Mouse (Mus musculus): ENCODE results near the gene Habp4. TPM values are rescaled to one million over a fixed set of nuclear protein-coding genes. Genes with fewer than 3 reads are reported as not detected.

Habp4 gene
- total and polyA plus RNA-seq, 2 experiments from 2014 or later = 37.7 to 41.1 TPM

DNA sequence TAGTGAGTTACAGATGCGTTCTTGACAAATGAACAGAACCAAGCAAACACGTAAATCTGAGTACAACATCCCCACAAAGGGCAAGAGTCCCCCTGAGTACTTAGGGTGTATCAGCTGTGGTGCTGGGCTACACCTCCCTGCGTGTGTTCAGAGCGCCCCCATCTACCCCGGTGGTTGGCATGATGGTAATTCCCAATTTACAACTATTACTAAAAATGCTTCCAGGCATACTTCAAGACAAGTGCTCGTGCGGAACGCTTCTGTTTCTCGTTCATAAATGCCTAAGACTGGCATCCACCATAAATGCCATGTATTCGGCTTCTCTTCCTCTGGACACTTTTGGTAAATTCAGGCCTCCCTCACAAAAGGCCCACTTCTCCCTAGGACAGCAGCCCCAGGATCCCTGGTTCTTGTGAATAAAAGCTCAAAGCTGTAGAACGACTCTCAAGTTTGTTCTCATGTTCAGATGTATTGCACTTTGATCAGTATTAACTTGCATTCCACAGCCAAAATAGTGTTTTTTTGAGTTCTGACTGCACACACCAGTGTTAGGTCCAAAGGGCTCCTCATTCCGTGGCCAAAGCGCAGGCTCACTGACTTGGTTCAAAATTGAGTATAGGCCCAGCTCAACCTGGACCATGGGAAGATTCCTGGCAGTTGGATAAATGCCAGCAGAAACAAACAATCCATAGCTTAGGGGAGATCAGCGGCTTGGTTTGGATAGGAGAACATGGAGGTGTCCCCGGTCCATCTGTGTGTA is 31.8 kb upstream of the Habp4 start:
- Histone ChIP-seq H3K9ac (peak overlapping the region; percentile 50), H3K27me3 (ENCODE audit: insufficient read depth, low read length) (no peaks in the 10 kb centered on the region), H3K4me3 (ENCODE audit: low read depth, low read length) (peak overlapping the region; percentile 46), H3K36me3 (ENCODE audit: insufficient read depth) (no peaks in the 10 kb centered on the region), H3K9me3 (ENCODE audit: low read length) (no peaks in the 10 kb centered on the region), H3K4me2 (ENCODE audit: low read depth) (peak overlapping the region; percentile 84), H3K4me1 (ENCODE audit: insufficient read depth) (no peaks in the 10 kb centered on the region), H3K27ac (ENCODE audit: low read depth, low read length) (no peak overlapping the region)
- peak; percentile 33 for DNase-seq
- peak; percentile 48 for TF ChIP-seq CTCF (IDR thresholded peaks at IDR 0.05; ENCODE audit: low read depth)
- ATAC-seq = peak; percentile 71
- WGBS = 41% methylated on average over 15 of the region's 15 CpGs

DNA sequence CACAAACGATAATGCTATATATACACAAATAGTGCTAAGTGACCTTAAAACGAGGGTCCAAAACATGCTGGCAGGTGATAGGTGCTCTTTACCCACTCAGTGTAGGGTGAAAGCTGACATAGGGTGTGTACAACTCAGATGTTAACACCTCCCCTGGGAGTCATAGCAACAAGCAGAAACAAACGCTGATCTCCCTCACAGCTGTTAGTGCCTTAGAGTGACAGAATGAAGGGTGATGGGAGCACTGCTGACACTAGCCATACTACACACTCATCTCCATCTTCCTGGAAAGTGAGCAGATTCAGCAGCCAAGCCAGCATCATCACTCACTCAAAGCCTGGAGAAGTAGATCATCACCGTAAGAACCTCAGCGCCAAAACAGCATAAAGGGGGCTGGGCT is 11.5 kb upstream of the Habp4 start:
- Histone ChIP-seq H3K36me3 (ENCODE audit: insufficient read depth) (no peaks in the 10 kb centered on the region), H3K27me3 (ENCODE audit: insufficient read depth, low read length) (0 out of 2 replicates have a peak, but pooled peaks cover 4% of the 10 kb centered on the region), H3K4me3 (ENCODE audit: low read depth, low read length) (no peak overlapping the region), H3K9me3 (ENCODE audit: low read length) (no peaks in the 10 kb centered on the region), H3K9ac (no peak overlapping the region), H3K27ac (ENCODE audit: low read depth, low read length) (no peak overlapping the region), H3K4me2 (ENCODE audit: low read depth) (no peak overlapping the region), H3K4me1 (ENCODE audit: insufficient read depth) (peaks cover 3% of the 10 kb centered on the region; the same call in 1 of the 2 replicates)
- no peak for TF ChIP-seq CTCF (IDR thresholded peaks at IDR 0.05; ENCODE audit: low read depth)
- DNase-seq = no peak
- no peak for ATAC-seq
- WGBS = 68% methylated on average over 5 of the region's 5 CpGs

DNA sequence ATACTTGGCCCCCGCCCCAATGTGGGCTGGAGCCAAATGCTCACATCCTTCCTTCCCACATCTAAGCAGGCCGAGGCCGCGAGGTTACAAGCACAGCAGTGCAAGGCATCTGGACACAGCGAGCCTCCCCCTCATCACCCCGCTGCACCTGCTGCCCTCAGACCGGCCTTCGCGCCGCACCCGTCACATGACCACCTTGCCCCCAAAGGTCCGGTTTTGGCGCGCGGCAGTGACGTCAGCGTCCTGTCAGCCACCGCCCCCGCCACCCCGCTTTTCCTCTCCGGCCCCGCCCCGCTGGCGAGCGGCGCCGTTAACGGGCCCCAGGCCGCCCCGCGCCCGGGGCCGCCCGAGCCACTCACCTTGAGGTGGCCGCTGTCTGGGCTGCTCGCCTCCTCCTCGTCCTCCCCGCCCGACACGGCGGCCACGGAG is 9.4 kb upstream of the Habp4 start:
- H3K36me3 ChIP-seq (ENCODE audit: insufficient read depth) = no peaks in the 10 kb centered on the region
- peak overlapping the region; percentile 62 for H3K27ac ChIP-seq (ENCODE audit: low read depth, low read length)
- peaks cover 3% of the 10 kb centered on the region; the same call in 1 of the 2 replicates for H3K4me1 ChIP-seq (ENCODE audit: insufficient read depth)
- no peaks in the 10 kb centered on the region for H3K9me3 ChIP-seq (ENCODE audit: low read length)
- H3K4me3 ChIP-seq (ENCODE audit: low read depth, low read length) = peak overlapping the region; percentile 82
- peak overlapping the region; percentile 89 for H3K4me2 ChIP-seq (ENCODE audit: low read depth)
- peak; percentile 73 for DNase-seq
- TF ChIP-seq CTCF (IDR thresholded peaks at IDR 0.05; ENCODE audit: low read depth) = no peak
- ATAC-seq = peak; percentile 4
- WGBS = under 1% methylated on average over 35 of the region's 42 CpGs
- H3K27me3 ChIP-seq (ENCODE audit: insufficient read depth, low read length) = peaks cover 7% of the 10 kb centered on the region; the same call in 1 of the 2 replicates
- peak overlapping the region; percentile 62 for H3K9ac ChIP-seq

DNA sequence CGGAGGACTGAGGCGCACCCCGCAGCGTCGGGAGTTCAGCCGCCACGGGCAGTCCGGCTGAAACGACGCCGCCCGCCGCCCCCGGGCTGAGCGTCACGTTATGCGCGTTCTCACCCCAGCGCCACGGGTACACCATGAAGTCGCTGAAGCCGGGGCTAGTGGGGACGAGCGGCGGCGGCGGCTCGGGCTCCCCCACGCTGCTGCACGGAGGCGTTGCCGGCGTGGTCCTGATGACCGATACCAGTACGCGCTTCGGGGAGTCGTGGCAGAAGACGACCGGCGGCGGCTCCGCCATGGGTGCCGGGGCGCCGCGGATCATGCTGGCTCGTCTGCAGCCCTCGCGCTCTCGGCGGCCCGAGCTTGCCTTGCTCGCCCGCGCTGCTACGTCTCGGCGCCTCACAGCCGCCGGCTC is 8.9 kb upstream of the Habp4 start:
- Histone ChIP-seq H3K27ac (ENCODE audit: low read depth, low read length) (peak overlapping the region; percentile 62), H3K4me1 (ENCODE audit: insufficient read depth) (peaks cover 3% of the 10 kb centered on the region; the same call in 1 of the 2 replicates), H3K9me3 (ENCODE audit: low read length) (no peaks in the 10 kb centered on the region), H3K4me2 (ENCODE audit: low read depth) (peak overlapping the region; percentile 89), H3K9ac (peak overlapping the region; percentile 62), H3K4me3 (ENCODE audit: low read depth, low read length) (peak overlapping the region; percentile 82), H3K36me3 (ENCODE audit: insufficient read depth) (no peaks in the 10 kb centered on the region), H3K27me3 (ENCODE audit: insufficient read depth, low read length) (peaks cover 7% of the 10 kb centered on the region; the same call in 1 of the 2 replicates)
- peak; percentile 32 for TF ChIP-seq CTCF (IDR thresholded peaks at IDR 0.05; ENCODE audit: low read depth)
- DNase-seq (no peak), ATAC-seq (peak; percentile 54)
- WGBS = 2% methylated on average over 59 of the region's 61 CpGs

DNA sequence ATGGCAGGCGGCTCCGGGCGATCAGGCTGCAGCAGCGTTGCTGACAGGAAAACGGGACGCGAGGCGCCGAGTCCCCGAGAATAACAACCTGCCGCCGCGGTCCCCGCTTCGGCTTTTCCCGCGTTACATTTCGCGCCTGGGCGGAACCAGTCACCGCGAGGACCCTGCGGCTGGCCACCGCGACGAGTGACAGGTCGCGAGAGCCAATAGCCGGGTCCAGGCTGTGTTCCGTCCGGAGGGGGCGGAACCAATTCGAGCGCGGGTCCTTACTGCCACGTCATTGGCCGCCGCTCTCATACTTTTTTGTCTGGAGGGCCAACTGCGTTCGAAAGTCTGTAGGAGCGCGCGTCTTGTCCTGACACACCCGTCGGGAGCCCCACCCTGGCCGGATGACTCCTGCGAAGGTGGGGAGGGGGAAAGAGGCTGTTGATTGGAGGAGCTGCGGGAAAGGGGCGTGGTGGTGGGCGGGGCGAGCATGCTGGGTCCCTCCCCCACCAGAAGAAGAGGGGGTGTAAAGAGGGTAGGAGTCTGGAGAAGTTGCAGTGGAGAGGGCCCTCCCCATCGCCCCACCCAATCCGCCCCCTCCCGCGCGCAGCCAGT is 8.4 kb upstream of the Habp4 start, which contains the start of gene Zfp367:
Gene Zfp367, minus strand, starts transcription at position 120 of the 600 bp plus-strand sequence.
- H3K9ac ChIP-seq = peak within 1 kb of the TSS; percentile 62
- peak within 1 kb of the TSS; percentile 62 for H3K27ac ChIP-seq (ENCODE audit: low read depth, low read length)
- peaks cover 3% of the 10 kb centered on the region; the same call in 1 of the 2 replicates for H3K4me1 ChIP-seq (ENCODE audit: insufficient read depth)
- ATAC-seq (peak; percentile 98), DNase-seq (peak; percentile 97)
- H3K9me3 ChIP-seq (ENCODE audit: low read length) = no peaks in the 10 kb centered on the region
- no peaks in the 10 kb centered on the region for H3K36me3 ChIP-seq (ENCODE audit: insufficient read depth)
- peak within 1 kb of the TSS; percentile 89 for H3K4me2 ChIP-seq (ENCODE audit: low read depth)
- H3K4me3 ChIP-seq (ENCODE audit: low read depth, low read length) = peak within 1 kb of the TSS; percentile 82
- H3K27me3 ChIP-seq (ENCODE audit: insufficient read depth, low read length) = peaks cover 7% of the 10 kb centered on the region; the same call in 1 of the 2 replicates
- WGBS = under 1% methylated on average over 56 of the region's 56 CpGs
- no peak for TF ChIP-seq CTCF (IDR thresholded peaks at IDR 0.05; ENCODE audit: low read depth)

DNA sequence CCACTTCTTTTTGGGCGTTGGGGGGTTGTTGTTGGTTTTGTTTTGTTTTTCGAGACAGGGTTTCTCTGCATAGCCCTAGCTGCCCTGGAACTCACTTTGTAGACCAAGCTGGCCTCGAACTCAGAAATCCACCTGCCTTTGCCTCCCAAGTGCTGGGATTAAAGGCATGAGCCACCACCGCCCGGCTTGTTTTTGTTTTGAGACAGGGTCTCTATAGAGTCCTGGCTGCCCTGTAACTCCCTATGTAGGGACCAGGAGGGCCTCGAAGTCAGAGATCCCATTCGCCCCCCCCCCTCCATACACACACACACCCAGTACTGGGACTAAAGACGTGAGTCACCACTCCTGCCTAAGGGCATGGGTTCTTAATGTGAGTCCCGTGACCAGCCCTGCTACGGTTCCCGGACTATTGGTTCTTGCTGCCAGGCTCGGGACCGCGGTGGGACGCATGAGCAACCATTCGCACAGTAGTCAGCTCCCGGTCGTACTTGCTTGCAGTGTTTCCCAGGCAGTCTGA is 7.8 kb upstream of the Habp4 start:
- no peak for TF ChIP-seq CTCF (IDR thresholded peaks at IDR 0.05; ENCODE audit: low read depth)
- H3K27me3 ChIP-seq (ENCODE audit: insufficient read depth, low read length) = peaks cover 7% of the 10 kb centered on the region; the same call in 1 of the 2 replicates
- H3K9ac ChIP-seq = no peak overlapping the region
- ATAC-seq = peak; percentile 0; the same call in 1 of the 2 replicates
- peak overlapping the region; percentile 89 for H3K4me2 ChIP-seq (ENCODE audit: low read depth)
- peak; percentile 10 for DNase-seq
- no peaks in the 10 kb centered on the region for H3K9me3 ChIP-seq (ENCODE audit: low read length)
- 2% methylated on average over 18 of the region's 18 CpGs for WGBS
- H3K4me1 ChIP-seq (ENCODE audit: insufficient read depth) = peaks cover 3% of the 10 kb centered on the region; the same call in 1 of the 2 replicates
- H3K27ac ChIP-seq (ENCODE audit: low read depth, low read length) = no peak overlapping the region
- peak overlapping the region; percentile 82 for H3K4me3 ChIP-seq (ENCODE audit: low read depth, low read length)
- H3K36me3 ChIP-seq (ENCODE audit: insufficient read depth) = no peaks in the 10 kb centered on the region
